Mouse (Mus musculus): ENCODE results near the gene BC067074. TPM values are rescaled to one million over a fixed set of nuclear protein-coding genes. Genes with fewer than 3 reads are reported as not detected.

Gene BC067074
- polyA plus RNA-seq, 1 experiment = 1.4 TPM

- H3K4me3 ChIP-seq (ENCODE audit: control insufficient read depth, insufficient read depth, low read length) = no peak overlapping the region
- TF ChIP-seq CTCF (IDR thresholded peaks at IDR 0.05; ENCODE audit: borderline replicate concordance, control insufficient read depth, extremely low read depth, insufficient read depth, low read length, poor library complexity) (no peak), POLR2A (IDR thresholded peaks at IDR 0.05; ENCODE audit: control insufficient read depth, extremely low read depth, insufficient read depth, low read length, poor library complexity) (no peak)
- 95% methylated on average over 4 of the region's 4 CpGs for WGBS
- H3K27ac ChIP-seq (ENCODE audit: control insufficient read depth, insufficient read depth, low read length) = no peak overlapping the region
- no peaks in the 10 kb centered on the region for H3K36me3 ChIP-seq (ENCODE audit: control insufficient read depth, insufficient read depth, low read length)
- H3K4me1 ChIP-seq (replicated peaks; ENCODE audit: control insufficient read depth, insufficient read depth, low read length) = no peaks in the 10 kb centered on the region
- DNase-seq = no peak
- no peaks in the 10 kb centered on the region for H3K27me3 ChIP-seq (ENCODE audit: control insufficient read depth, insufficient read depth, low read length)
Observed at GRCm38 (mm10) chr13:113306581-113306980, 13.6 kb downstream of the BC067074 start.

GRCm38 (mm10) chr13:113319588-113319987 is 26.6 kb downstream of the BC067074 start:
- no peak for DNase-seq
- H3K27ac ChIP-seq (ENCODE audit: control insufficient read depth, insufficient read depth, low read length) = no peak overlapping the region
- WGBS = 94% methylated on average over 5 of the region's 5 CpGs
- H3K36me3 ChIP-seq (ENCODE audit: control insufficient read depth, insufficient read depth, low read length) = no peaks in the 10 kb centered on the region
- H3K4me1 ChIP-seq (replicated peaks; ENCODE audit: control insufficient read depth, insufficient read depth, low read length) = no peaks in the 10 kb centered on the region
- TF ChIP-seq CTCF (IDR thresholded peaks at IDR 0.05; ENCODE audit: borderline replicate concordance, control insufficient read depth, extremely low read depth, insufficient read depth, low read length, poor library complexity) (no peak), POLR2A (IDR thresholded peaks at IDR 0.05; ENCODE audit: control insufficient read depth, extremely low read depth, insufficient read depth, low read length, poor library complexity) (no peak)
- no peak overlapping the region for H3K4me3 ChIP-seq (ENCODE audit: control insufficient read depth, insufficient read depth, low read length)
- no peaks in the 10 kb centered on the region for H3K27me3 ChIP-seq (ENCODE audit: control insufficient read depth, insufficient read depth, low read length)

DNA sequence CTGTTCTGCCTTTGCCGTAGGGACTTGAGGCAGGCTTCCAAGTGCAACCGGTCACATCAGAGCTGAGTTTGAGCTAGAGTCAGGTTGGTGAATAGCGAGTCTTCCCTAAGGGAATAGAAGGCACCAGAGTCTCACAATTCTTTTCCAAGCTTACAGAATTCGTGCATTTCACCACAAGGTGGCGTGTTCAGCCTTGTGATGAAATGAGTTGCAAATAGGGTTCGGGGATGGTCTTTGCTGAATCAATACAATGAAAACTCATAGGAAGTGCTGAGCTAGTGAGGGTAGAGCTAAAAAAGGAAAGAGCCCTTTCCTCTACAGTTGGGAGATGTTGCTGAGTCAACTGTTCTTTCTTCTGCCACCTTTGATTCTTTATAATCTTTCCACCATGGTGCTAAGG is 29.0 kb downstream of the BC067074 start:
- 24% methylated on average over 6 of the region's 6 CpGs for WGBS
- Histone ChIP-seq H3K27me3 (ENCODE audit: control insufficient read depth, insufficient read depth, low read length) (no peaks in the 10 kb centered on the region), H3K27ac (ENCODE audit: control insufficient read depth, insufficient read depth, low read length) (no peak overlapping the region), H3K36me3 (ENCODE audit: control insufficient read depth, insufficient read depth, low read length) (no peaks in the 10 kb centered on the region), H3K4me1 (replicated peaks; ENCODE audit: control insufficient read depth, insufficient read depth, low read length) (no peaks in the 10 kb centered on the region), H3K4me3 (ENCODE audit: control insufficient read depth, insufficient read depth, low read length) (no peak overlapping the region)
- peak; percentile 18 for DNase-seq
- no peak for TF ChIP-seq CTCF (IDR thresholded peaks at IDR 0.05; ENCODE audit: borderline replicate concordance, control insufficient read depth, extremely low read depth, insufficient read depth, low read length, poor library complexity)
- TF ChIP-seq POLR2A (IDR thresholded peaks at IDR 0.05; ENCODE audit: control insufficient read depth, extremely low read depth, insufficient read depth, low read length, poor library complexity) = no peak

- no peak for DNase-seq
- H3K36me3 ChIP-seq (ENCODE audit: control insufficient read depth, insufficient read depth, low read length) = no peaks in the 10 kb centered on the region
- H3K27ac ChIP-seq (ENCODE audit: control insufficient read depth, insufficient read depth, low read length) = no peak overlapping the region
- H3K4me1 ChIP-seq (replicated peaks; ENCODE audit: control insufficient read depth, insufficient read depth, low read length) = no peaks in the 10 kb centered on the region
- H3K4me3 ChIP-seq (ENCODE audit: control insufficient read depth, insufficient read depth, low read length) = no peak overlapping the region
- TF ChIP-seq CTCF (IDR thresholded peaks at IDR 0.05; ENCODE audit: borderline replicate concordance, control insufficient read depth, extremely low read depth, insufficient read depth, low read length, poor library complexity) = no peak
- TF ChIP-seq POLR2A (IDR thresholded peaks at IDR 0.05; ENCODE audit: control insufficient read depth, extremely low read depth, insufficient read depth, low read length, poor library complexity) = no peak
- WGBS = 96% methylated on average over 3 of the region's 3 CpGs
- no peaks in the 10 kb centered on the region for H3K27me3 ChIP-seq (ENCODE audit: control insufficient read depth, insufficient read depth, low read length)
Observed at GRCm38 (mm10) chr13:113324241-113324640, 31.3 kb downstream of the BC067074 start.

- TF ChIP-seq POLR2A (IDR thresholded peaks at IDR 0.05; ENCODE audit: control insufficient read depth, extremely low read depth, insufficient read depth, low read length, poor library complexity) = no peak
- no peak for TF ChIP-seq CTCF (IDR thresholded peaks at IDR 0.05; ENCODE audit: borderline replicate concordance, control insufficient read depth, extremely low read depth, insufficient read depth, low read length, poor library complexity)
- H3K27ac ChIP-seq (ENCODE audit: control insufficient read depth, insufficient read depth, low read length) = no peak overlapping the region
- no peaks in the 10 kb centered on the region for H3K36me3 ChIP-seq (ENCODE audit: control insufficient read depth, insufficient read depth, low read length)
- DNase-seq = no peak
- 90% methylated on average over 3 of the region's 3 CpGs for WGBS
- H3K27me3 ChIP-seq (ENCODE audit: control insufficient read depth, insufficient read depth, low read length) = no peaks in the 10 kb centered on the region
- no peaks in the 10 kb centered on the region for H3K4me1 ChIP-seq (replicated peaks; ENCODE audit: control insufficient read depth, insufficient read depth, low read length)
- H3K4me3 ChIP-seq (ENCODE audit: control insufficient read depth, insufficient read depth, low read length) = no peak overlapping the region
Observed at GRCm38 (mm10) chr13:113325678-113326077, 32.7 kb downstream of the BC067074 start.

DNA sequence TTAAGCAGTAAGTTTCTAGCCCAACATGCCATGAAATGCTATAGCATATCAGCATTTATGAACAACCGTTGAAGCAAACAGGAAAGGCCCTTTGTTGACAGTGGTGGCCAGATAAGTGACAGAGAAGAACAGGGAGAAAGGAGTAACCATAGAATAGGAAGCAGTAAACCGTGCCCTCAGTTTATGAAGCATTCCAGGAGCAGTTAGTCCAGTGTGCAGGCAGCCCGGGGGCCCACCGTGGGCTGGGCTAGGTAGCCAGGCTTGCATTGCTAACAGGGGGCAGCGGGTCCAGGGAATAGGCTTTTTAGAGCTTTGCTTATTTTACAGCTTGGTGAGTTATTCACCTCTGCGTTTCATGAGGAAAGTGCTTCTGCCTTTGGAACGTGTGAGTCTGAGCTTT is 39.3 kb downstream of the BC067074 start:
- WGBS = 75% methylated on average over 7 of the region's 7 CpGs
- DNase-seq = no peak
- no peaks in the 10 kb centered on the region for H3K36me3 ChIP-seq (ENCODE audit: control insufficient read depth, insufficient read depth, low read length)
- no peaks in the 10 kb centered on the region for H3K4me1 ChIP-seq (replicated peaks; ENCODE audit: control insufficient read depth, insufficient read depth, low read length)
- no peaks in the 10 kb centered on the region for H3K27me3 ChIP-seq (ENCODE audit: control insufficient read depth, insufficient read depth, low read length)
- no peak for TF ChIP-seq CTCF (IDR thresholded peaks at IDR 0.05; ENCODE audit: borderline replicate concordance, control insufficient read depth, extremely low read depth, insufficient read depth, low read length, poor library complexity)
- TF ChIP-seq POLR2A (IDR thresholded peaks at IDR 0.05; ENCODE audit: control insufficient read depth, extremely low read depth, insufficient read depth, low read length, poor library complexity) = no peak
- H3K4me3 ChIP-seq (ENCODE audit: control insufficient read depth, insufficient read depth, low read length) = no peak overlapping the region
- H3K27ac ChIP-seq (ENCODE audit: control insufficient read depth, insufficient read depth, low read length) = no peak overlapping the region

DNA sequence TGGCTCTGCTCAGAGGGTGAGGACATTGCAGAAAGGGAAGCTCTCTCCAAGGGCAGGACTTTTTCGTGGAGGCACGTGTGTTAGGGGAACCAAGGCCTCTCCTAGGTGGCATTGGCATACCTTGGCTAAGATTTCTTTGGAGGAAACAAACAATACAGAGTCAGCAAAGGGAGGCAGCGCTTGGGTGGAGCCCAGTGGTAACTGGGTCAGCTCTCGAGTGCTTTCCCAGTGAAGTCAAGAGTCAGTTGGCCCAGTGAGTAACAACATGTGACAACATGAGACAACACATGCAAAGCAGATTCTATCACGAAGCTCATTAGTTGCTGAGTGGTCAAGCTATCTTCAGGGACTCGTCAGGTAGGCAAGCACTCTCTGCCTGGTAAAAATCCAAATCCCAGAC is 40.4 kb downstream of the BC067074 start:
- no peak for TF ChIP-seq POLR2A (IDR thresholded peaks at IDR 0.05; ENCODE audit: control insufficient read depth, extremely low read depth, insufficient read depth, low read length, poor library complexity)
- no peak for TF ChIP-seq CTCF (IDR thresholded peaks at IDR 0.05; ENCODE audit: borderline replicate concordance, control insufficient read depth, extremely low read depth, insufficient read depth, low read length, poor library complexity)
- no peak overlapping the region for H3K4me3 ChIP-seq (ENCODE audit: control insufficient read depth, insufficient read depth, low read length)
- H3K27ac ChIP-seq (ENCODE audit: control insufficient read depth, insufficient read depth, low read length) = no peak overlapping the region
- WGBS = 60% methylated on average over 6 of the region's 6 CpGs
- no peak for DNase-seq
- no peaks in the 10 kb centered on the region for H3K27me3 ChIP-seq (ENCODE audit: control insufficient read depth, insufficient read depth, low read length)
- no peaks in the 10 kb centered on the region for H3K36me3 ChIP-seq (ENCODE audit: control insufficient read depth, insufficient read depth, low read length)
- no peaks in the 10 kb centered on the region for H3K4me1 ChIP-seq (replicated peaks; ENCODE audit: control insufficient read depth, insufficient read depth, low read length)
